Mouse (Mus musculus) cerebellum, adult (tissue): Measurements from ENCODE around the gene Ppp1r13b.

ENCODE experiments used
- ATAC-seq: cut with Nextera tagmentation; 2 replicates; pipeline ENCODE4 v1.9.2; 2017; ENCODE audit warnings: mild to moderate bottlenecking, moderate library complexity, mixed read lengths; ENCODE audit not compliant: insufficient number of reproducible peaks, low FRiP score, low TSS enrichment

Gene Ppp1r13b

DNA sequence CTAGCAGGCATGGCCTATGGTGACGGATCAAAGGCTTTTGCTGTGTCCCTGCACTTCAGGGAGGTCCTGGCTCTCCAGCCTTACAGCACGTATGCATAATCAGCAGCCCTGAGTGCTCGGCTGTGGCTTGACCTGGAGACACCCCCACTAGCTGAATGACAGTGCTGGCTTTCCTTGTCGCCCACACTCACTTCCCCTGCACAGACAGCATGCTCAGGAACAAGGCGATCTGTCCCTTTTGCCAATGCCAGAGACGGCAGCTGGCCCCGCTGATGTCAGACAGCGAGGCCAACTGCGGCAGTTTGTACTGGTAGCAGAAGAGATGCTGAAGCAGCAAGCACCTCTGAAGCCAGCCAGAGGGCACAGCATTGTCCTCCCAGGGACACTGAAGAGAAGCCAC lies 12.1 kb upstream of the Ppp1r13b start:
- peak; percentile 92 for ATAC-seq

DNA sequence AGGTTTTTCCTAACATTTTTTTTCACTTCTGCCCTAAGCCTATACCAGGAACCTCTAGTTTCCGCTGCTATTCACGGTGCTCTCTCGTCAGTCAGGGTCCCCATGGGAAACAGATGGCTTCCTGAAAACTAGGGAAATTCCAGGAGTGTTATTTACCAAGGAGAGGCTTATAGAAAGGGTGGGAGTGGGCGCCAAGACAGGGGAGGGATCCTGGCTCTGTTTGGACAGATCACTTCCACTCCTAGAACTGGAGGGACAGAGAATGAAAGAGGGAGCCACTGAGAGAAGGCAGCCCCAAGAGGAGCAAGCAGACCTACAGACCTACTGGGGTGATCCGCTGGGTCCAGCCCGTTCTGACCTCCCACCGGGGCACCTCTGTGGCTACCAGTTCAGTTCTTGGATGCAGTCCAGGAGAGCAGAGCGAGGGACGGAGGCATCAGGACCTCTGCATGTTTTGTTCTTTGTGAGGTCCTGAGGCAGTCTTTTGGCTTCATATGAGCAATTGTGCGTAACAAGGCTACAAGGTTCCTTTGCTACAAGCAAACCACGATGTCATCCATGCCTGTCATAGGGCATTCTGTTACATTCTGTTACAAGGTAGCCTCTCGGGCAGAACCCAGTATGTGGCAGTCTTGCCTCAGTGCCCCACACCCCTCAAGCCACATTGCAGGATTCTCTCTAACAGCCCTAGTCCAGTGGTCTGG lies 8.8 kb upstream of the Ppp1r13b start:
- ATAC-seq, result no peak

DNA sequence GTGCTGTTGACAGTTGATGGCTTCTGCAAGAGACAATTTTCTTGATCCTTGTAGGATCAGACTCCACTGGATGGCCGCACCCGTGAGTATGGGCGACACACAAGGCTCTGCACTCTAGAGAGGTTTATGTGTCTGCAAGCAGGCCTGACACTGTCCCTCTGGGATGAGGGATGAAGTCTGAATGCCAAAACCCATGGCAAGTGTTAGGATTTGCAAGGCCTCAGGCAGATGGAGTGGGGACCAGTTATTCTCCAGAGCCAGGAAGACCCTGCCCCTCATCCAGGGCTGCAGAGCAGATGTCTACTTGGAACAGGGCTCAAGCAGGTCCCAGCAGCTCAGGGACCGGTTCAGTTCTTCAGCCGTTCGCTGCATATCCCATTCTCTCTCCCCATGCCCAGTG lies 7.9 kb upstream of the Ppp1r13b start:
- ATAC-seq, result no peak

DNA sequence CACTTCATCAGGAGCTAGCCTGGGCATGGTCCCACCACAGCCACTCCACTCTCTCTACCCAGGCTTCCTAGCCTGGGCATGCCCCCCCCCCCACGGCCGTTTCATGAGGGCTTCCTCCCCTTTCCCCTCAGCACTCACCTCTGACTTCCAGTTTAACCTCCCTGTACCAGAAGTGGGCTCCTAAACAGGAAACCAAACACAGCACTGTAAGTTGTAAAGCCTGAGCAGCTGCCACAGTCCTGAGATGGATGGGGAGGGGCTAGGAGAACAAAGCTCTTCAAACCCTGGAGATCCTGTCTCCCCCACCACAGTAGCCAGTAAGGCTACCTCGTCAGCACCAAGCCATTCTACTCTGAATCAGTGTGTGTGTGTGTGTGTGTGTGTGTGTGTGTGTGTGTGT lies 6.1 kb upstream of the Ppp1r13b start:
- no peak for ATAC-seq

DNA sequence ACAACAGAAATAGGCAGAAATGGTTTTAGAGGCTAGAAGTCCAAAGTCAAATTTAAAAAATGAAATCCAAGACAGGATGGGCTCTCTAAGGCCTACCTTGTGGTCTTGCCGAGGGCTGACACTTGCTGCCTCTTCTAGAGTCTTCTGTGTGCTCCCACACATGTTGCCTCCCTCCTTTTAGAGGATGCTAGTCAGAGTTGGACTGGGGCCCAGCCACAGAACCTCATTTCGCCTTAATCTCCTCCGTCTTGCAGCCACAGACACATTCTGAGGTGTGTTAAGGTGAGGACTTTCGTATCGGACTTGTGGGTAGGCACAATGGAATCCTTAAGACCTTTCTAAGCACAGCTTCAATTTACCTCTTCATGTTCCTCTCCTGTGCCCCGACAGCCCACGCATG lies 4.9 kb upstream of the Ppp1r13b start:
- no peak for ATAC-seq

DNA sequence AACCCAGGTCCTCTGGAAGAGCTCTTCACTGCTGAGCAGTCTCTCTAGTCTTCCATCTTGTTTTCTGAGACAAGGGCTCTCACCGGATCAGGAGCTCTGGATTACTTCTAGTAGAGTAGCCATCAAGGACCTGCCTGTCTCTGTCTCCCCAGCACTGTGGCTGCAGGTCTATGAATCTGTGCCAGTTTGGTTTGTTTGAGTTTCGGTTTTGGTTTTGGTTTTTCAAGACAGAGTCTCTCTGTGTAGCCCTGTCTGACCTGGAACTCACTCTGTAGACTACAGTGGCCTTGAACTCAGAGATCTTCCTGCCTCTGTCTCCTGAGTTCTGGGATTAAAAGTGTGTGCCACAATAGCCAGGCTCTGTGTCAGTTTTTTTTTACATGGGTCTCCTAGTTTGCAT lies 3.9 kb upstream of the Ppp1r13b start:
- ATAC-seq, result no peak

DNA sequence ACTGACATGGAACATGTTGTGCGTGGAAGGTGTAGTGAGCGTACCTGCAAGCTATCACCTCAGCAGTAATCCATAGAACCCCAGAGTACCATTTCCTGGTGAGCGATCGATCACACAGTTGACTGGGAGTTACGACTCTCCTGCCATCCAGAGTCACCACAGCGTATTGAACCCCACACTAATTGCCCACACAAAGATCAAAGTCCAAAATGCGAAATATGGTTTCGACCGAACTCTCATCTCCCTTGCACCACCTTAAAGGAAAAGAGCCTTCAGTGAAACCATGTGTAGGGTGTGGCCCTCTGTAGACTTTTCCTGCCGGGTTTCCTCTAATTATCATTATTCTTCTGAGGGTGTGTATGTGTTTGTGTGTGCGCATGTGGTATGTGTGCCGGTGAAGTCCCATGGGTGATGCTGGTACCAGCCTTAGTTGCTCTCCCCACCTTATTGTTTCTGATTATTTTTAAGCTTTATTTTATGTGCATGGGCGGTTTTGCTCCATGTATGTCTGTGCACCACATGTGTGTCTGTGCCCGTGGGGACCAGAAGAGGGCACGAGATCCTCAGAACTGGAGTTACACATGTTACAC lies 3.4 kb upstream of the Ppp1r13b start:
- ATAC-seq, result no peak

DNA sequence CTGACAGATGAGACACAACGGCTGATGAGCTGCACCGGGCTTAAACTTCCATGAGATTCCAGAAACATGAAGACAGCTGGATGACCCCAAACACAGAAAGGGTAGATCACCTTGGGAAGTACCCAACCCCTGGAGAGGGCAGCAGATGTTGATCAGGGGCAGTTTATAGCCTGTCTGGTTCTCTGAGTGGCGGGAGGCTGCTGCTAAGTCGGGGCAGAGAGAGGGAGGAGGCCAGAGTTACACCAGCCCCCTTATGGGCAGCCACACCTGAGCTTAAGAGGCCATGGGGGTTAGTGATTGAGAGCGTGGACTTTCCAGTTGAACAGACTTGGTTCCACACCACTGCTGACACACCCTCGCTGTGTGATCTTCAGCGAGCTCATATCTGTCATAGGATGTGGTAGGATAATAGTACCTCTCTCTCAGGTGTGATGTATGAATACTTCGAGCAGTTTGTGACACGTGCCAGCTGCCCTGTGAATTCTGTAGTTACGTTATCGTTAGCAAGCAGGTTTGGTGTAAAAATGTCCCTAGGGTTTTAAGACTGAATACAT lies 1.2 kb upstream of the Ppp1r13b start:
- ATAC-seq, result no peak

DNA sequence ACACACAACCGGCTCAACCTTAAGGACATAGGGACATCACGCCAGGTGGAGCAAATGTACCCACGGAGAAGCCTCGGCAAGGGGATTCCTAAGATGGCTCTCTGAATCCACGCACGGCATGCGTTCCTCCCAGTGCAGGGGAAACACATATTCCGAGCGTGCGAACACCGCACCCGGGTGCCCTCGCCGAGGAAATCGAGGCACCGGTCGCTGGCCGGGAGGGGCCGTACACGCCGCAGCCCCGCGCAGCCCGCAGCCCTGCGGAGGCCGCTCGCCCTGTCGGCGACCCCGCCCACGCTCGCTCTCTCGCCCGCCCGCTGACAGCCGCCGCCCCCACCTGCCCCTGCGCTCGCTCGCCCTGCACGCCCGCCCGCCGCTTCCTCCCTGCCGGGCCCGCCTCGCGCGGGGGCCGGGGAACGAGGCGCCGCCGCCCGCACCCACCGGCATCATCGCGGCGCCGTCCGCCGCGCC lies 454 bp downstream of the Ppp1r13b start:
- ATAC-seq, result peak; percentile 57

DNA sequence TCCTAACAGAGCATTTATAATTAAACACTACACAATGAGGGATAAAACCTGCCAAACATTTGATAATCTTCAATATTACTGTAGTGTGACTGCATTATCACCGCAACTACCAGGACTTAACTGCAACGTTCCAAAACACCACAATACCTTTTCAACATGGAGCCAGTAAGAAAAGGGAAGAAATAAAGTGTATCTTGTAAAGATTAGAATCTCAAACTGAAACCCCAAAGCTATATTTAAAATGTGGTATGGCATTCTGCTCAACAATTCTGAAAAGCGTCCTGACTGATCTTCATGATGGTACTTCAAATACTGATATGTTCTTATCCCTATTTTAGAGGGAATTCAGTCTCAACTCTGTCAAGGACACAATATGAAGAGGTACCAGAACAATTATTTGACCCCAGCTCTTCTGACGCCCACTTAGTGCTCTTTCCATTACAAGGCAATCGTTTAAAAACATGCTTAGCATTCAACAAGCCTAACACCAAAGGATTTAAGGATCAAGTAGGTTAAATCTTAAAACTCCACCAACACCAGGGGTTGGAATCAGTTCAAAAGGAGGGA lies 1.5 kb downstream of the Ppp1r13b start:
- no peak for ATAC-seq

DNA sequence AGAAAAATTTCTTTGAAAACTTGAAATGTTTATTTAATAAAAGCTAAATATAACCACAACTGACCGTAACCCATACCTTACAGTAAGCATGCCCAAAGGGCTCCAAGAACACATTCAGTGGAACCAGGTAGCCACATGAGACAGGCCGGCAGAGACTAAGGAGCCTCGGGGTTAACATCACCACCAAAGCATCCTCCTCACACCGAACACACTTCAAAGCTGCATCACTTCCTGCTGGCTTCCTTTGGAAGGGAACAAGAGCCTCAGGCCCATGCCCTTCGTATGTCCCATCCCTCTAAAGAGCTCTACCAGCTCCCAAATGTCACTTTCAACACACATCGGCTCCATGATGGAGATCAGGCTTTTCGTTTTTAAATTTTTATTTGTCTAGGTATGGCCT lies 5.4 kb downstream of the Ppp1r13b start:
- no peak for ATAC-seq

DNA sequence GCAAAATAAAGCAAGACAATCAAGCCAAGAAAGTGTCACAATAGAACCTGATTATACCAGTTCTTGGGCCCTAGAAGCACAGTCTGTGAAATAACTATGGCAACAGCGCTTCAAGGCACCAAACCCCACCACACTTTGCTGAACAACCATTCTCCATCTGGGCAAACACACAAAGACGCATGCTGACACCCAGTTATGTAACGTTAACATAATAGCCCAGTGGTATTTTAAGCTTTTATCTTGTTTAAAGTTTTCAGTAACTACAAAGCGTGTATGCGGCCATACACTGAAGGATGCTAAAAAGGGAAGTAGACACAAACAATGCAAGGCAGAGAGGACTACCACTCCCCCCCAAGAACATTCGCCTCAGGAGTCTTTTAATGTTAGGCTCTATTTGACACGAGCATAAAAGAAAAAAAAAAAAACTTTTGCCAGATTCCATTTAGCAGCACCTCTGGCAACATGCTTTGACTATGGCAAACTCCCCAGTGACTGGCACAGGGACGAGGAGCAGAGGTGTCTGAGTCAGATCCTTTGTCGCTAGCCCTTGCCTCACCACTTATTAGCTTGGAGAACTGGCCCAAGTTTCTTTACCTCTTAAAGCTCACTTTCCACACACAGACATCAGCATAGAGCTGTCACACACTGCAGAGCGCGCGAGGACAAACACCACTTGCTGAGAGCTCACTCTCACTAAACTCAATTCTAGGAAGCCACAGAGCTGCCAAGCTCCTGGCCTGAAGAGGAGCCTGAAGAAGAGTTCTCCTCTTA lies 6.6 kb downstream of the Ppp1r13b start:
- ATAC-seq, result no peak

DNA sequence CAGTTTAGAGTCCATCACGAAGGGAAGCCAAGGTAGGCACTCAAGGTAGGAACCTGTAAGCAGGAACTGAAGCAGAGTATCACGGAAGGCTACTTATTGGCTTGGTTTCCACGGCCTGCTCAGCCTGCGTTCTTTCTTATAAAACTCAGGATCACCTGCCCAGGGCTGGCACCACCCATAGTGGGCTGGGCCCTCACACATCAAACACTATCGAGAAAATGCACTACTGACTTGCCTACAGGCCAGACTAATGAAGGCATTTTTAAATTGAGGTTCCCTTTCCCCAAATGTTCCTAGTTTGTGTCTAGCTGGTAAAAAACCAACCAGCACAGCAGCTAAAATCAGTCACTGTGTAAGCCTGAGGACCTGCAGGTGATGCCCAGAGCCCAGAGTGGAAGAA lies 8.3 kb downstream of the Ppp1r13b start:
- no peak for ATAC-seq

DNA sequence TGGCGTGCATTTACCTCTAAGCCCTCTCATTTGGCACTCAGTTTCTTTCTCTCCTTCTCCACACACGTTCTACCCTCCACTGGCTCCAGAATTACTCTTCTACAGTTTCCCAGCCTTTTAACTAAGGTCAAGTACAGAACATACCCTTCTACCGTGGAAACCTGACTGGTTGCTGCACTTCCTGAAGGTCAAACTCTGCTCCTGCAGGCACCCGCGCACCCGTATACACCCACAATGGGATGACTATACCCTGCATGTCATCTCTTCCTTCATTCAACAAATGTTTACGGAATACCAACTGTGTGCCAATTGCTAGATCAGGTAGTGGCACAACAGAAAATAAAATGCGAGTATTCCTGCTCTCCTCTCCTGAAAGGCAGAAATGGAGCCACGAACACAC lies 9.2 kb downstream of the Ppp1r13b start:
- ATAC-seq, result no peak

DNA sequence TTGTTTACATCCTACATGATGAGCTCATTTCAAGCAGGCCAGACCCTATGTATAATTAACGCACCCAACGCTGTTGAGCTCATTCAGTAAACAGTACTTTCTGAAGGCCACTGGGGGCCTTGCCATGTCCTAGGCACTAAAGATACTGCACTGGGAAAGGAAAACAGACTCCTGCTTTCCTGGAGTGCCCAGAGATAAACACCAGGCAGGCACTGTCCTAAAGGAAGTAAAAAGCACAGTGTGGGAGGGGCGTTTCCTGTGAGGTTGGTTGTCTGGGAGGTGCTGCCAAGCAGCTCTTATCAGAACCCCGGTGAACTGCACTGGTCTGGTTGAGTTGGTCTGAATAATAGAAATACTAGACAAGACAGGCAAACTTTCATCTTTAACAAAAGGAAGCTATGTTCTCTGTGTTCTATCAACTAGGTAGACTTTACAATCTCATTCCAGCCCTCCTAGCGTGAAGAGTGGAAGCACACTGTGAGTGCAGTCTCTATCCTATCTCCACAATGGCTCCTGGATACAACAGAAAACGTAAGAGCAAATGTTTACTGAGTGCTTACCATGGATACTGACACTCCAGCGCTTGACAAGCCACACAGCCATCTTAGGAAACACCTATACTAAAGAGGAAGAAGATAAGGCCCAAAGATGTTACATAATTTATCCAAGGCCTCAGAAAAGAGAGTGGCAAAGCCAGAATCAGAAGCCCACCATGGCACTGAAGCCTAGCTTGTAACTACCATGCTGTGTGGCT lies 10.8 kb downstream of the Ppp1r13b start:
- peak; percentile 36; the same call in 1 of the 2 replicates for ATAC-seq

DNA sequence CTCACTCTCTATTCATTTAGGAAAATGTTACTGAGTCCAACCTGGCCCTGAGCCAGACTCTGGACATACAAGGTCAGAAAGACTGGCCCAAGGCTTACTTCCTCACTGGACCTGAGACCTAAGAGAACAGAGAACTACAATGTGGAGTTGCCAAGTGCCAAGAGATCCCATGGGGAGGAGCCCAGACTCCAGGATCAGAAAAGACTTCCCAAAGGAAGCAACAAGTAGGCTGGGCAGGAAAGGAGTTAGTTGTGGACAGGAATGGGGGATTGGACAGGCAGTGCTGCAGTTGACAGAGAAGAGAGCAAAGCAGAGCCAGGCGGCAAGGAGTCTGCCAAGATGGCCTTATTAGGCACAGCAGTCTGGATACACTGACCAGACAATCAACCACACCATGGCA lies 13.8 kb downstream of the Ppp1r13b start:
- ATAC-seq, result no peak

DNA sequence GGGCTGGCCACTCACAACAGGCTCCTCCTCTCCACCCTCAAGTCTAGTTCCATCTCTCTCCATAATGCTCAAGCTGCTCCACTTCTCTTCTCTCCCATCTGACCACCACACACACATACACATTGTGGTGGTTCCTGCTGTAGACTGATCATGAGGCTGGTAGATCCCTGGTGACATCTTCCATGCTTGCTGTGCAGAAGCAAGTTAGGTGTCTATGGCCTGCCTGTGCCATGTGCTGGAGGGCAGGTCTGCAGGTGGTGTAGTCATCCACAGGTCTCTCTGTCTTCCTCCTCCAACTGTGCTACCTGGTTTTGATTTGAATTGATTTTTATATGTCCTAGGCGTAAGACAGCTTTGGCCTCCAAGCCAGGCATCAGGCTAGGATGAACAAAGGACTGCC lies 14.9 kb downstream of the Ppp1r13b start:
- ATAC-seq, result no peak

DNA sequence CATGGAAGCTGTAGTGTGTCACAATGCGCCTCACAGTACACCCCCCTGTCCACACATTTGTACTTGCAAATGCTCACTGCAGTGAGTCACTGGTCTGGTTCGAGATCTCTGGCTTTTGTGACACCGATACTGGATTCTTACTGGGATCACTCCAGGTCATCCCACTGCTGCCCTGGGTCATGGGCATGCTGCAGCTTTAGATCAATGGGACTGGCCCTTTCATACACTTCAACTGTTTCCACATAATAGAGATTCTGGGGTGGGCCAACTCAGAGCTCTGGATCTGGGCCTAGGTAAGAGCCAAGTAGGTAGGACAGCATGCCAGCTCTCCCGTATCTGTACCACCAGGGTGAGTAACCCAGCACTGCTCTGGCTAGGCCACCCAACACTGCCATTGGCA lies 16.1 kb downstream of the Ppp1r13b start:
- no peak for ATAC-seq

DNA sequence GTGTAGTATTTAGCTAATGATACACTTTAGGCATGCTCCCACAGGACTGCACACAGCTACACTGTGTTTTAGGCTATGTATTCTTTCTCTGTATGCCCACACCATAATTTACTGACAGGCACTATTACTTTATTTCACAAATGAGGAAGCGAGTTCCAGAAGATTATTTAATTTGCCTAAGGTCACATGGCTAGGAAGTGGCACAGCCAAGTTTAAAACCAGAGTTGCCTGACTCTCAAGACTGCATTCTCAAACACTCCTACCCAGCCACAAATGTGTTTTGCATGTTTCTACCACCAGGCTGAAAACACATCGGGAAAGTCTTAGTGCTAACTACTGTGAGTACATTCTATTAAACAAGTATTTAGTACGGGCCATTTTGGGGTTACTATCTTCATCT lies 18.7 kb downstream of the Ppp1r13b start:
- no peak for ATAC-seq

DNA sequence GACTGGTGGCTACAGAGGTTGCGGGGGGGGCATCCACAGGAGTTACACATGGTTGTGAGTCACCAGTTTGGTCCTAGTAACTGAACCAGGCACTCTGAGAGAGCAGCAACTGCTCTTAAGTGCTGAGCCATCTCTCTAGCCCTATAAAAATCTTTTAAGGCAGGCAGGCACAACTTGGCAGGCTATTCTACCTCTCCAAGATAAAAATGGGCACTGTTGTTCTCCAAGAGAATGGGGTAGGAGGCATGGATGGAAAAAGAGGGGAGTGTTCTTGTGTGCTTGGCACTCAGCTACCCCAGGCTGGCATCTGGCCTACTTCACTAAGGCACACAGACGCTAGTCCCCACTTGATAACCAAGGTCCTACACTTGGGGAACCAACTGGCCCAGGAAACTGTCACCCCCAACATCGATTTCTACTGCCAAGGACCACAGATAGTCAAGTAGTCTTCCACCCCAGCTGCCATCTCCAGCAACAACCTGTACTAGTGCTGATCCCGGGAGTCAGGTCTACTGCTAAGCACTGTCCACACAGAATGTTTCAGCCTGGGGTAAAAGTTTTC lies 19.5 kb downstream of the Ppp1r13b start:
- ATAC-seq, result no peak
